Mouse (Mus musculus): ENCODE data around the gene Slc16a5.

DNA sequence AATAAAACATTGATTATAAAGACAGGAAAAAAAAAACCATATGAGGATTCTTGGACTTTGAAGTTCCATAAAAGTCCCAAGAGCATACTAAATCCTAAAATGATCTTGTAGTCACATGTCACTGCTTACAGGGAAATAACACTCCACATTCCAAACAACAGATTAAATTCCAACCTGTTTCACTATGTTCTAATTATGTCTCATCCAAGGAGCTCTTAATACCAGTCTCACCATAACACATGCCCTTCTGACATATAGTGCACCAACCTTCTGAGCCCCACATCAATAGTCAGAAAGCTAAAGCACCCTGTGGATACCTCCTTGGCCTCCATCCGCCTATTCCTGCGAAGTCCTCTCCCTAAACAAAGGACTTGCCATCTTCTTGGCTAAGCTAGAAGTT lies 57.9 kb downstream of the Slc16a5 start:
- TF ChIP-seq USF1 (IDR thresholded peaks at IDR 0.05; ENCODE audit: low read depth) (no peak), MYOG (IDR thresholded peaks at IDR 0.05; ENCODE audit: control insufficient read depth, extremely low read depth, insufficient read length) (no peak), CTCF (IDR thresholded peaks at IDR 0.05; ENCODE audit: control insufficient read depth, insufficient read depth, insufficient read length) (no peak), MAX (IDR thresholded peaks at IDR 0.05) (no peak)

Data from C2C12 (cell line).